Mouse (Mus musculus): ENCODE measurements around the gene Myo15.
"Not testable (repeated sequence)": the region's sequence is repeated elsewhere in the genome, so short reads cannot be mapped to it uniquely, and the experiment has no call there.

The Myo15 gene

DNA sequence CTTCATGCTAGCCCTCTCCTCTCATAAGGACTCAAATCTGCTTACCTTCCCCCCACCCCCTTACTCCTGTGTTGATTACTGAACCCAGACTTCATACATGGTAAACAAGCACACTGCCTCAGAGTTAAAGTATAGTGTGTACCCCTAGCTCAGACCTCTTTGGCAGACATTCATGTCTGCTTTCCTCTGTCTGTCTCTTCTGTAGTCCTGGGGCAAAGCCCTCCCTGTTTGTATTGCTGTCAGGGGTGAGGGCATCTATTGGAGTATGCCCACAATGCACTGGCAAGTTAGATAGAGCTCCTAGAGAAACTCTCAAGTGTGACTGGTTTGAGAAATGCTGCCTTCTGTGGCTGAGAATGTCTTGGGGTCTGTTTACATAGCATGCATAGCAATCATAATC lies 84.0 kb downstream of the Myo15 start:
- DNase-seq (ENCODE audit: low spot score) = no peak

DNA sequence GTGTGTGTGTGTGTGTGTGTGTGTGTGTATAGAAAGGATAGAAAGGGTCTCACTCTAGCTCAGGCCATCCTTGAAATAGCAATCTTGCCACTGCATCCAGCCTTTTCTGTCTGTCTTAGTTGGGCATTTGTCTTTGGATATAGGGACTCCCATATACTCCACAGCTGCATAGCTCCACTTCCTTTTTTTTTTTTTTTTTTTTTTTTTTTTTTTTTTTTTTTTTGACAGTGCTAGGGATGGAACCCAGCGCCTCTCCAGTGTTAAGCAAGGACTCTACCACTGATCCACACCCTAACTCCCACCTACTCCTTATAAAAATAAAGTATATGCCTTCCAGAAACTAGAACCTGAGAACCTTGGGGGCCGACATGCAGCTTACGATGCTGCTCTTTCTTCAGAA lies 88.5 kb downstream of the Myo15 start:
- DNase-seq (ENCODE audit: low spot score) = no peak

DNA sequence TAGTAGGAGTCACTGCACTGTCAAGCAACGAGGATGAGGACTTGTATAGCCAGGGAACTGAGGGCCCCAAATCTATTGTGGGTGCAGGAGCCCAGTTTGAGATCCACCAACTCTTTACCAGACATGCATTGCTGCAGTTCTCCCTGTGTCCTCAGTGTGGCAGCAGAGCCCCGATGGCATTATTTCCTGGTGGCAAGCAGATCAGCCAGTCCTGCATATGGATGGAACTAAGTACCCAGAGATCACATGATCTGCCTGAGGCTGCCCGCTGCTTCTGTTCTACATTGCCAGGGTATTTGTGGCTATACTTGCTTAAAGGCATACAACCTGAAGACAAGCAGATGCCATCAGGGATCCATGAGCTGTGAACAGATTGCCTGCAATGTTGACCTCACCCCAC lies 90.2 kb downstream of the Myo15 start:
- DNase-seq (ENCODE audit: low spot score) = no peak

DNA sequence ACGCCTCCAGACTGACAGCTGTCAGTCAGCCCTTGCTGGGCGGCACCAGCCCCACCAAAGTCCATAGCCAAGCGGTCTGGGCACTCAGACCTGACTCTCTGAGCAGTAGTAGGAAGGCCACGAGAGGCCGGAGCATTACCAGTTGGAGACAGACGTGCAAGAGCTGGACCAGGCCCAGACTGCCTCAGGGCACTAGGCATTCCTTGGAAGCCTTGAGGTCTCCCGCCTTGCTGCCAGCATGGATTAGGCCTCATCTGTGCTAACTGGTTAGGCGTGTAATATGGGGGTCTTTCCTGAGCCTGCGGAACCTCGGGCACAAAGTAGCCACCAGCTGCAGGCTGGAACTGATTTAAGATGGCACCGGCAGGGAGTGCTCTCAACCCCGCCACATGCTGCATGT lies 104.9 kb downstream of the Myo15 start:
- not testable (repeated sequence) for DNase-seq (ENCODE audit: low spot score)
